In the genomic region with DNA sequence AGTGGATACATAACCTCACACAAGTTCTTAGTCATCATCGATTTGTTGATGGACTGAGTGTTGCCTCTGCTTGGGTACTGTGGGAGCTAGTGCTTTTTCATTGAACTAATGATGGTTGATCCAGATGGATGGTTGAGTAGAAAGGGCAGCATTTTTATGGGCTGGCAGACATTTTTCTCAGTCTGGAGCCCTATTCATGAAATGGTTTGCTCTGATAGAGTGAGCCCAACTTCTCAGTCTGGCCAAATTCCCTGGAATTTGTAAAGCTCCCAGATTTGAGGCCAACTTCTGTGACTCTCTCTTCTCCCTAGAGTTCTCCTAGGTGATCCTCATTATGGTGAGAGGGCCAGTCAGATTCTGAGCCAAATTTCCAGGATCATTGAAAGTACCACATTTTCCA, we compare ENCODE assay signal across 16 mouse cellular contexts.
"Had no signal": no experiment of that assay in that cellular context is flagged by ENCODE, and none has a peak within 500 bp of the region (broad histone marks: within the 10 kb centered on the region; RNA-seq: fewer than 3 reads in every experiment).

No protein-coding gene starts in this region.

- H3K4me3 ChIP-seq: lung, embryonic 15.5 days; megakaryocyte, embryonic 14.5 days; midbrain, embryonic 13.5 days; midbrain, embryonic 15.5 days; neural tube, embryonic 12.5 days; stomach, embryonic 15.5 days had no signal

- H3K27me3 ChIP-seq: lung, embryonic 15.5 days; megakaryocyte, embryonic 14.5 days; midbrain, embryonic 13.5 days; midbrain, embryonic 15.5 days; neural tube, embryonic 12.5 days; stomach, embryonic 15.5 days had no signal

- H3K27ac ChIP-seq: lung, embryonic 15.5 days; macrophage; midbrain, embryonic 13.5 days; midbrain, embryonic 15.5 days; neural tube, embryonic 12.5 days; stomach, embryonic 15.5 days; stomach, postnatal 0 days had no signal

- H3K36me3 ChIP-seq: lung, embryonic 15.5 days; midbrain, embryonic 13.5 days; midbrain, embryonic 15.5 days; neural tube, embryonic 12.5 days; stomach, embryonic 15.5 days had no signal

- DNase-seq: liver, postnatal 0 days; lung, adult 2 months; lung, postnatal 14 days; lung, postnatal 36 days; right cerebral cortex, postnatal 25 days; thymus, adult 2 months; thymus, postnatal 25 days; thymus, postnatal 4 days had no signal

- H3K4me1 ChIP-seq: lung, embryonic 15.5 days; megakaryocyte, embryonic 14.5 days; midbrain, embryonic 13.5 days; midbrain, embryonic 15.5 days; neural tube, embryonic 12.5 days; stomach, embryonic 15.5 days had no signal
